Mouse (Mus musculus) embryonic stem cell, embryonic (primary cell): ENCODE data around the gene Cbr4.

Source experiments
- CTCF ChIA-PET, 4 experiments: fragments of 300-600 bp in 2 of 4; fragments of 350-600 bp in 2 of 4; sonication (Branson Sonifier 250); formaldehyde crosslinking; loops; one replicate each; lab custom pipeline; 2022; ENCODE audit warnings: inconsistent platforms in 2 of 4; lab: Charles Lee
- POLR2A ChIA-PET, 4 experiments: fragments of 300-600 bp in 2 of 4; fragments of 350-600 bp in 2 of 4; sonication (Branson Sonifier 250); formaldehyde crosslinking; loops; one replicate each; lab custom pipeline; 2022; ENCODE audit warnings: antibody characterized with exemption in 4 of 4, inconsistent platforms in 1 of 4; lab: Charles Lee

The Cbr4 gene

DNA sequence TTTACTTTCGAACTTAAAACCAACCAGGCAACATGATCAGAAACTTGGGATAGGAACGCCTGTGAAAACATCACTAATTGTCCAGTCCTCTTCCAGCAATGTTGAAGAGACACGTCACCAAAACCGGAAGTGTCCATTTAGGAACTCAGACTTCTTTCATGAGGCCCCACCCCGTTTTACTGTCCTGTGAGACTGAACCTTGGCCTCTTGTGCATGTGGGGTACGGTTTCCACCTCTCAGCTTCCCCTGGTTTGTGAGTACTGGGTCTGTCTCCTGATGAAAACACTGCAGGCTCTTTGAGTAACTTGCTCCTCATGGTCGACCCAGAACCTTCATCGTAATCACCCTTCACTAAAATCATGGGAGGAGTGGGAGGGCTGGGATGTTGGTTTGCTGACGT is 40.7 kb downstream of the Cbr4 start:
- POLR2A ChIA-PET = interaction anchor here in 2 of 4 experiments (1.2 to 1.4 kb wide), 2 partner anchors 22 to 62 kb away, joined by 3 read pairs; no protein-coding TSS in a partner anchor
- CTCF ChIA-PET = interaction anchor here in 1 of 4 experiments (1.7 kb wide), 1 partner anchor 12 kb away, joined by 5 read pairs; no protein-coding TSS in a partner anchor

DNA sequence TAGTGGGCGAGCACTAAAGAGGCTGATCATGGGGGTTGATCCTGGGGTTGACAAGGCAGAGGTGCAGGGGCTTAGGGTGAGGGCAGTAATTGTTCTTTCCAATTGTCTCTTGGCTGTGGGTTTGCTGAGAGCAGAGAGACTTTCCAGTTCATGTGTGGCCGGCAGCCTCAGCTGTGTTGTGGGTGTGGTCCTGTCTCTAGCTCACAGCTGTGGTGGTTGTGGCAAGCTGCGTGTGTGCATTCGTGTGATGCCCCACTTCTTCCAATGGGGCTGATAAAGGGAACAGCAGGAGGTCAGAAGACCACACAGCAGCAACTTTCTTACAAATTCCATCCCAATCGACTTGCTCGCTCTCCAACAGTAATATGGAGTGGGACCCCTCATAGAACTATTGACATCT is 41.1 kb downstream of the Cbr4 start:
- POLR2A ChIA-PET = interaction anchor here in 1 of 4 experiments (1.4 kb wide), 1 partner anchor 62 kb away, joined by 3 read pairs; no protein-coding TSS in a partner anchor
- CTCF ChIA-PET = interaction anchor here in 2 of 4 experiments (0.6 to 1.7 kb wide), 2 partner anchors 12 to 288 kb away, joined by 5 read pairs; no protein-coding TSS in a partner anchor

DNA sequence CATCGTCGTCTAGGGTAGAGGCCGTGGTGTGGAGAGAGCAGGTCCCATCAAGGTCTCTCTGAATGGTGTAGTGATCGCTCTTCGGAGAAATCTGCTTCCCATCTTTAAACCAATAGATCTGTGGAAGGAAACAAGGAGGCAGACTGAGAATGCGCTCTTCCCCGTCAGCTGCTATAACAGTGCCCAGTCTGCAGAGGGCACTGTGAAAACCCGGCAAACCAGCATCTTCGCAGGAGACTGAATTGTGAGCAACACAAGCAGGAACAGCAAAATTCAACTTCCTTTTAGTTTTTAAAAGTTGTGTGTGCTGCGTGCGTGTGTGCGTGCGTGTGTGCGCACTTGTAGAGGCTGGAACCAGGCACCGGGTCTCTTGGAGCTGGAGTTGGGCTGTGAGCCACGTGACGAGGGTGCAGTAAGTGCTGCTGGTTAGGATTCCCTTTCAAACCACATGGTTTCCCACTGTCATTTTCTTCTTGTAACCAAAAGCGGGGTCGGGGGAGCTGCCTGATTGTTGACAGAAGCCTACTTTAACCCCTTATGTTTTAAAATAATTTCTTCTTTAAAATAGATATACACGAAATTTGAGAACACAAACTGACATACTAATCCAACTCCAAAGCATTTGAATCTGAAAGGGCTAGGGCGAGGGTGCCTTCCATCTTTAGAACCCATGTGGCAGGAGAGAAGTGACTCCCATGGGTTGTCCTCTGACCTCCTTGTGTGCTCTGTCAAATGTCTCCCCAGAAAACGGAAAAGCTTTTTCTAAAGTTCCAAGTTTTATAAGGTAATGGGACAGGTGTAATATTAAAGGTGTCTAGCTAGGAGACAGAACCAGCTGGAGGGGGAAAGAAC is 44.6 kb downstream of the Cbr4 start:
- ChIA-PET CTCF (interaction anchor here (0.5 to 2.5 kb wide), 11 partner anchors 10 to 907 kb away, joined by 3 to 8 read pairs (median 4); no protein-coding TSS in a partner anchor), POLR2A (interaction anchor here in 3 of 4 experiments (0.5 to 1.0 kb wide), 5 partner anchors 17 to 673 kb away, joined by 3 to 6 read pairs (median 5); partner anchors contain the start of gene Cbr4 (in 1 of the 3))

DNA sequence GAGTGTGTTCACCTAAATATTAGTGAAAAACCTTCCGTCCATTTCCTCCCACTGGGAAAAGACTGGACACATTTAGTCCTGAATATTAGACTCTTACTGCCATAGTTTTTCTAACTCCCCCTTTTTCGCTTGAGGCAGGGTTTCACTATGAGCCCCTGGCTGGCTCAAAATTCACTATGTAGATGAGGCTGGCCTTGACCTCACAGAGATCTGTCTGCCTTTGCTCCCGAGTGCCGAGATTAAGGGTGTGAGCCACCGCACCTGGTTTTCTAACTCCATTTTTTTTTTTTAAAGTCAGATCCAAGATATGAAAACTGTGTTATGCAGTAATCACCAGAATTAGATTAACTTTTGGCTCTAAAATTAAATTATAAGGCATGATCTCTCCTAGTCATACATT is 45.3 kb downstream of the Cbr4 start:
- ChIA-PET POLR2A (interaction anchor here in 2 of 4 experiments (0.6 to 1.4 kb wide), 3 partner anchors 13 to 957 kb away, joined by 3 to 7 read pairs (median 3); no protein-coding TSS in a partner anchor), CTCF (interaction anchor here (0.7 to 2.5 kb wide), 8 partner anchors 10 to 21 kb away, joined by 3 to 8 read pairs (median 4); no protein-coding TSS in a partner anchor)

DNA sequence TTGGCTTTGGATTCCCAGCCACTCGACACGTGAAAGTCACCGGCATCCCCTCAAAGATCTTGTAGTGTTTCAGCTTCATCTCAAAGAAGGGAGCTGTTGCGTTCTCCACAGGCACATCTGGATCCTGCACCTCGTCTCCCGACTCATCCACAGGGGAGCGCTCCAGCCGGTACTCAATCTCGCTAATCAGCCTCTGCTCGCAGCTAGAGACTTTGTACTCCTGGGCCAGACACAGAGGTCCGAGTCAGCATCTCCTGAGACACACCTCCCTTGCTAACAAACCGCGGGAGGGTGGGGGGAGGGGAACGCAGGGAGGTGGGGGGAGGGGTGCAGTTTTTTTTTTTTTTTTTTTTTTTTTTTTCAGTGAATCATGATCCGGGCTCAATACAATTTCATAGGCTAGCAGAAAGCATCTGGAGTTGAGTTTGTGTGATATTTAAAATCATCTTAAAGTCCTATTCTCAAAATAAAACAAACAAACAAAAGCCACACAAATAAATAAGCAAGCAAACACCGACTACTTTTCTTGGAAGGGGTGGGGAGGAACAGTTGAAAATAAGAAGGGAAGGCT is 45.9 kb downstream of the Cbr4 start:
- ChIA-PET CTCF (interaction anchor here in 3 of 4 experiments (0.7 to 1.6 kb wide), 6 partner anchors 11 to 21 kb away, joined by 3 to 4 read pairs (median 3); no protein-coding TSS in a partner anchor), POLR2A (interaction anchor here in 2 of 4 experiments (0.6 to 1.4 kb wide), 3 partner anchors 12 to 957 kb away, joined by 3 to 7 read pairs (median 3); no protein-coding TSS in a partner anchor)

DNA sequence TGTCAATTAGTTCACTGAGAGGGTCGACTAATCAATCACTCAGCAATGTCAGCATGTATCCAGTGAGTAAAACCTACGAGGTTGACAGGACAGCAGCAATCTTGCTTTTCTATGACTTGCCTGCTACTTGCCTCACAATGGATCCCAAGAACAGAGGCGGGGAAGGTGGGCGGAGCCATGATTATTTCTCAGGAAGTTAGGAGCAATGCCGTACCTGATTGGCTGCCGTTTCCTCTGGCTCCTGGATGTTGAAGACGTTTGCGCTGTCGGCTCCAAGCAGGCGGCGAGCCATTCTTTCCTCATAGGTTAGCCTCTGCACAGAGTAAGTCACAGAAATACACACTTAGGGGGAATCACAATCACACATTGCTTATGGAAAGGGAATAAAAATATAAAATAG is 47.9 kb downstream of the Cbr4 start:
- POLR2A ChIA-PET = interaction anchor here in 2 of 4 experiments (0.9 to 2.0 kb wide), 4 partner anchors 9 to 55 kb away, joined by 3 to 7 read pairs (median 3); no protein-coding TSS in a partner anchor
- CTCF ChIA-PET = interaction anchor here in 1 of 4 experiments (0.5 to 1.3 kb wide), 2 partner anchors 14 to 365 kb away, joined by 3 to 6 read pairs; no protein-coding TSS in a partner anchor

DNA sequence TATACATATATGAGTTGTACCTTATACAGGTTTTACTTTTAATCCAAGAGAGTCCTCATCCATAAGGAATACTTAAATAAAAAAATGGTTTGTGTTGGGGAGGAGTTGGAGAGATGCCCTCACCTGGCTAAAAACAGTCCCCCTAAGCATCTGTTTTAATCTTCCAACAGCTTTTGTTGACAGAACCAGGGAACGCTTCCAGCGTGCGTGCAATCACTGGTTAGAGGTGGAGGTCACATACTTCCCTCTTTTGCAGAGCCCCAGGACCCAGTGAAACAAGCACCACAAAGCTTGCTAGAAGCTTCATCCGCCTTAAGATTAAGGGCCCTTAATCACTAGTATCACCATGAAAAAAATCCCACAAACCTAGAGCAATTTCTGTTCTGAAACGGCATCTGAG is 49.9 kb downstream of the Cbr4 start:
- POLR2A ChIA-PET = interaction anchor here in 2 of 4 experiments (0.8 to 1.0 kb wide), 2 partner anchors 13 to 334 kb away, joined by 3 read pairs; no protein-coding TSS in a partner anchor
- CTCF ChIA-PET = interaction anchor here in 1 of 4 experiments (1.1 kb wide), 1 partner anchor 13 kb away, joined by 3 read pairs; no protein-coding TSS in a partner anchor

DNA sequence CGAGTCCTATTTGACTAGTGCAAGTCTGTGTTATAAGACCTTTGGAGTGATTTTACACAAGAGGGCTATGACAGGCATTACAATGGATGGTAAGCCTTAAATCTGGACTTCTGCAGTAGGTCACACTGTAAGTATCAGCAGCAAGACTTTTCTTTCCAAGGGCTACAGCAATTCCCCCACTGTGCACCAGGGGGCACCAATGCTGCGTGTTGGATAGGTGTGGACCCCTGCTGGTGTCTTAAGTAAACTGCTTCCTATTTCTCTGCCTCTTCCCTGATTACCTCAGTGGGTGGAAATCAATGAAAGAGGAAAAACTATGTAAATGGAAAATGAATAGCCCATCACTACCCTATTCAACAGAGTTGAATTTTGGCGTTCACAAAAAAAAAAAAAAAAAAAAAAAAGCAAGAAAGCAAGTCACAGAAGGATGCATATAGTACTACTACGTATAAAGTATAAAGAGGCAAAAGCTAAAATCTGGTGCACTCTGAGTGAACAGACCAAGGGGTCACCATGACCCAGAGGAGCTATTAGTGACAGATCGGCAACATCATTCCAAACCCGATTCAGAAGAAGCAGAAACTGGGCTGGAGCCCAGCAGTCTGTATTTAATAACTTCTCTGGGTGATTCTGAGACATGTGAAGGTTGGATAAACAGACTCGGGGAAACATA is 52.4 kb downstream of the Cbr4 start:
- ChIA-PET CTCF (interaction anchor here (0.6 to 1.4 kb wide), 24 partner anchors 10 to 1506 kb away, joined by 3 to 20 read pairs (median 4); no protein-coding TSS in a partner anchor), POLR2A (interaction anchor here in 1 of 4 experiments (0.7 to 1.2 kb wide), 2 partner anchors 51 to 345 kb away, joined by 4 read pairs; no protein-coding TSS in a partner anchor)

DNA sequence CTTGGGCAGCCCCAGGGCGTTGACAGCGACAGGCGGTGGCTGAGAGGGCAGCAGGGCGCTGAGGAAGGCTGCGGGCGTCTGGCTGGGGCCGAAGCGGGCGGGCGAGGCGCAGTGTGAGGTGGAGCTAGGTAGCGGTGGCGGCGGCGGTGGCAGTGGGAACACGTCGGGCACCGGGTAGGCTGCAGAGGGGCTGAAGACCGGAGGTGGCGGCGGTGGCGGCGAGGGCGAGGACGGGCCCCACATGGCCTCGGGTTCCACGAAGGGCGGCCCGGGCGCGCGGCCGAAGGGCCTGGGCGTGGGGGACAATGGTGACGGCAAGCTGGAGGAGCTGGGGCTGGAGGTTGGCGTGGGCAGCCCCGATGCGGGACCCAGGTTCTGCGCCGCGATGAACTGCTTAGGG is 62.1 kb downstream of the Cbr4 start:
- POLR2A ChIA-PET = interaction anchor here in 3 of 4 experiments (0.6 to 2.4 kb wide), 12 partner anchors 14 to 332 kb away, joined by 3 to 10 read pairs (median 3); no protein-coding TSS in a partner anchor
- CTCF ChIA-PET = interaction anchor here (0.5 to 2.2 kb wide), 26 partner anchors 9 to 1801 kb away, joined by 3 to 10 read pairs (median 4); no protein-coding TSS in a partner anchor

DNA sequence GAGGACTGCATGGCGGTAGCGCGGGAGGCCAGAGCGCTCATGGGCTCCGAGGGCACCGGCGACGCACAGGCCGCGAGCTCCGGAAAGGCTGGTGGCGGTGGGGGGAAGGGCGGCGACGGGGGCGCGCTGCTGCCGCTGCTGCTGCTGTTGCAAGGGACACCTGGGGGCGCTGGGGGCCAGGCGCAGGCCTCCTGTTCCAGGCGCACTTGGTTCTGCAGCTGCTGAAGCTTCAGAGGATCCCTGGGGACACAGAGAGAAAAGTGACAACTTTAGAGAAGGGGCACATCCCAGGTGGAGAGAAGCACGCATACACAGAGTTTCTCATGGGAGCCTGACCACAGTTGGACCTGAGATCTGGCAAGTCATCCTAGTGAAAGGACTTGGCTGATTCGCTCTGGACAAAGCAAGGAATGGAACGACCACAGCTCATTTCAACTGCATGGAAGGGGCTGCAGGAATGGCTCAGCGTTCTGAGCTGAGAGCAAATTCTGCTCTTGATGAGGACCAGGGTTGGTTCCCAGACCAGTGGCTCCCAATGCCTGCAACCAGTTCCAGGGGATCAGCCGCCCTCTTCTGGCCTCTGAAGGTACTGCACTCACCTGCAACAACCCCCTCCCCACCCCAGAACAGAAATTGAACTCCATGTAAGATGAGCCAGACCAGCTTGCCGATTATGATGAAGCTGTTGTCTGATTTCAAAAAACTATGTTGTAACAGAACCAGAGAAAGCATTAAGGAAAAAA is 62.6 kb downstream of the Cbr4 start:
- ChIA-PET POLR2A (interaction anchor here in 3 of 4 experiments (0.6 to 2.4 kb wide), 17 partner anchors 12 to 333 kb away, joined by 3 to 10 read pairs (median 3); no protein-coding TSS in a partner anchor), CTCF (interaction anchor here (0.6 to 2.2 kb wide), 33 partner anchors 9 to 1800 kb away, joined by 3 to 11 read pairs (median 3); no protein-coding TSS in a partner anchor)

DNA sequence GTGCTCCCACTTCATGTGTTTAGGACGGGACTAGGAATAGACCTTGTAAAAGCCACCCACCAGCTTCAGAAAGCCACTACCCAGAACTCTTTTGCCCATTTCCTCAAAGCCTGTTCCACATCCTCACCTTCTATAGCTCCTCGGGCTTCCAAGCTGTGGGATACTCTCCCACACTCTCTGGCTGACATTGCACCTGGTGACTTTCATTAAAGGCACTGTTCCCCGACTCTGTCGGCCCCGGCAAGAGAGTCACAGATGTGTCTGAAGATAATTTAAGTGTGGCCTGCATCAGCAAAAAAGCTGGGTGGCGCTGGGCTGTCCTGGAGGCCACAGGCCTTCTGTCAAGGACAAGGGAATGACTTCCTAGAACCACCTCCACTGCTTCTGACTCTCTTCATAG is 64.7 kb downstream of the Cbr4 start:
- CTCF ChIA-PET = interaction anchor here in 2 of 4 experiments (0.8 kb wide), 2 partner anchors 323 kb away, joined by 3 read pairs; no protein-coding TSS in a partner anchor

DNA sequence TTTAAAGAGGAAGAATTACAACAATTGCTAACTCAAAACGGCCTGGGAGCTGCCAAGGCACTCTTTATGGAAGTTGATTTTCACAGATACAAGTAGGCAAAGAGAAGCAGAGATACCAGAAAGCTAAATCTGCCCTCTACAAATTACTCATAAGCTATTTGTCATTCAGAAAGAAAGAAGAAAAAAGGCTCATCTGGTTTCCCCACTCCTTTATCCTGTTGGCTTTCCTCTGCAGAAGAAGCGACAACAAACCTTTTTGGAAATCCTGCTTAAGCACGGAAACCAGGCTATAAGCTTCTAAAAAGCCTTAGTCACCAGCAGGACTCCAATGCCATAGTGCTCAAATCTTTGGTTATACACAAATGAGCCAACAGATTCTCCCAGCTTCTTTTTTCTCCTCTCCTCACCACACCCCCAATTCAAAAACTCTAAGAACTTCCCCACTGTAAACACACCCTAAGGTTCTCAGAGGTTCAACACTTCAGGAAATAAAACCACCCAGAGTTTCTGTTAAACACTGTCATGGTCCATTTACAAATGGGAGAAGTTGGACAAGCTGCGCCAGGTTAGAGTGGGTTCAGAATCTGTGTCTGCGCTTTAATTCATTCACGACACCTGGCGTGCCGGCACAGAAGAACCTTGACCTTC is 65.3 kb downstream of the Cbr4 start:
- CTCF ChIA-PET = interaction anchor here in 2 of 4 experiments (0.8 kb wide), 2 partner anchors 322 to 323 kb away, joined by 3 read pairs; no protein-coding TSS in a partner anchor
- POLR2A ChIA-PET = no interaction called here

More for the DNA sequence above, 64.7 kb downstream of the Cbr4 start:
- POLR2A ChIA-PET = no interaction called here

DNA sequence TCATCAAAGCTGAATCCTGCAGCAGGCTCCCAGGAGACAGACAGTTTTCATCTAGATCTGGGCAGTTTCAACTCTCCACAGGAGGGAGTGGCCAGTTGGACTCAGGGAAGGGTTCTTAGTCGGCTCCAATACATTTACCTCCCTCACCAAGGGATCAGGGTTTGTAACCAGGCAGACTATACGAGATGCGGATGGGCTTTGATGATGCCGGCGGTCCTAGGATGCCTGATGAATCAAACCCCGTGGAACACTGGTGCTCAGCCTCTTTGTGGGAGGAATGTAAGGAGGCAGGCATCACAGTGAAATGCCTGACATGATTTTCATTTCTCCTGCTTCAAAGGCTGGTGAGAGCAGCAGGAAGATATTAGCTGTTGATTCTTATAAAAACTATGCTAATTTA is 67.8 kb downstream of the Cbr4 start:
- CTCF ChIA-PET = no interaction called here
- POLR2A ChIA-PET = interaction anchor here in 1 of 4 experiments (0.8 kb wide), 1 partner anchor 17 kb away, joined by 3 read pairs; no protein-coding TSS in a partner anchor

DNA sequence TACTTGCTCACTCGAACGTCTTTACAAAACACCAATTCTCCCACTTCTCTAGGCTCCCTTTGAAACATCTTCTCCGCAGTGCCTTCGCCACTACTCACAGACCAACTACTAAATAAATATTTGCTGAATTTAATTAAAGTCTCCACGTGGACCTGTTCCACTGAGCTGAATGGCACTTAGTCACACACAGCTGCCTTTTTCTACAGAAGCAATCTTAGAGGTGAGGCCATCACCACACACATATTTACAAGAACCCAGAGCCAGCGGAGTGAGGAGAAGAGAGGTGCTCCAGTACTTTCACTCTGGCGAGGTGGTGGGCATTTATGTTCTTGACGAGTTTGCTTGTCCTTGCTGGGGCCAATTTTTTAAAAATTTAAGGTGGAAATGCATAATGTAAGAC is 68.7 kb downstream of the Cbr4 start:
- CTCF ChIA-PET = interaction anchor here in 1 of 4 experiments (0.6 kb wide), 1 partner anchor 642 kb away, joined by 4 read pairs; no protein-coding TSS in a partner anchor
- POLR2A ChIA-PET = no interaction called here
